Mouse (Mus musculus) A20 (cell line): ENCODE data around the gene Endou.
A peak's percentile ranks its signal among the peaks of the same experiment; 100 is the strongest.

Experiments
- DNase-seq: peaks from one replicate; pipeline ENCODE4 v3.0.0-alpha.2; 2011; ENCODE audit warnings: low read depth, low spot score

The Endou gene

DNA sequence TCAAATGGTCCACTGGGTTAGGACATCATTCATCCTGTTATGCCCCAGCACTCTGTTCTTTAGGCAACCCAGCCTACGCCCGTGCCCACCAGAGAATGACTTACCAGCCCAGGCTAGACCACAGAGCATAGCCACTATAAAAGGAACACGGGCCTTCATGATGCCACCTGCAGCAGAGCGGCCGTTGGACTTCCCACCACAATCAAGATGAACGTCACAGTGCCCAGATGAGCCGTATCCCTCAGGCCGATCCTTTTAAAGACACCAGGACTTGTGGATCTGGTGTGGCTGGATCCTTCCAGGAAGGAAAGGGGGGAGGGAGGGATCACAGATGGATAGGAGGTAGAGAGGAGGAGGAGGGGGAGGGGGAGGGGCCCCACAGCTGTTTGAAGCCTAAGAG lies at the start of gene Endou:
Endou (minus strand) TSS at position 229 of the 400 bp plus-strand sequence.
- DNase-seq: peak; percentile 44

DNA sequence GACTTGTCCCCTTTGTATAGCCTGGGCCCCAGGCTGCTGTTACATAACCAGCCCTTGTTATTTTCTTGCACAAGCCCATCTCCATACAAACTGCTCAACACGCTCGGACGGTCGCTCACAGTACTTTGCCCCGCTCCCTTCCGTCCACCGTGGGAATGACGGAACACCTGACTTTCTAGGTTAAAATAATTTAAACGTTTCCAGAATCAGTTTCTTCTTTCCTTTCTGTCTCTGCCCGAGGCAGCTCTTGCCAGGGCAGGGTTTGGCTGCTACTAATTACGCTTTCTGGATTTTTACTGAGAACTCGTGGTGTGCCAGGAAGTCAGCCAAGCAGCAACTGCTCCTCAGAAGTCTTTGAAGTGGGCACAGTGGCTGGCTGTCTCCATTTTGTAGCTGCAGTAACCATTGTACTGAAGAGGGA lies 49.5 kb upstream of the Endou start:
- no peak for DNase-seq

DNA sequence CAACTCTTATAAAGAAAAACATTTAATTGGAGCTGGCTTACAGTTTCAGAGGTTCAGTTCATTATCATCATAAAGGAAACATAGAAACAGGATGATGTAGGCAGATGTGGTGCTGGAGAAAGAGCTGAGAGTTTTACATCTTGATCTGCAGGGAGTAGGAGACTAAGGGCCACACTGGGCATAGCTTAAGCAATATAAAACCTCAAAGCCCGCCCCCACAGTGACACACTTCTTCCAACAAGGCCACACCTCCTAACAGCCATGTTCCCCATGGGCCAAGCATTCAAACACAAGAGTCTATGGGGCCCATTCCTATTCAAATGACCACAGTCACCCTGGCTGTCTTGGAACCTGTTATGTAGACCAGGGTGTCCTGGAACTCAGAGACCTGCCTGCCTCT lies 48.4 kb upstream of the Endou start:
- no peak for DNase-seq

DNA sequence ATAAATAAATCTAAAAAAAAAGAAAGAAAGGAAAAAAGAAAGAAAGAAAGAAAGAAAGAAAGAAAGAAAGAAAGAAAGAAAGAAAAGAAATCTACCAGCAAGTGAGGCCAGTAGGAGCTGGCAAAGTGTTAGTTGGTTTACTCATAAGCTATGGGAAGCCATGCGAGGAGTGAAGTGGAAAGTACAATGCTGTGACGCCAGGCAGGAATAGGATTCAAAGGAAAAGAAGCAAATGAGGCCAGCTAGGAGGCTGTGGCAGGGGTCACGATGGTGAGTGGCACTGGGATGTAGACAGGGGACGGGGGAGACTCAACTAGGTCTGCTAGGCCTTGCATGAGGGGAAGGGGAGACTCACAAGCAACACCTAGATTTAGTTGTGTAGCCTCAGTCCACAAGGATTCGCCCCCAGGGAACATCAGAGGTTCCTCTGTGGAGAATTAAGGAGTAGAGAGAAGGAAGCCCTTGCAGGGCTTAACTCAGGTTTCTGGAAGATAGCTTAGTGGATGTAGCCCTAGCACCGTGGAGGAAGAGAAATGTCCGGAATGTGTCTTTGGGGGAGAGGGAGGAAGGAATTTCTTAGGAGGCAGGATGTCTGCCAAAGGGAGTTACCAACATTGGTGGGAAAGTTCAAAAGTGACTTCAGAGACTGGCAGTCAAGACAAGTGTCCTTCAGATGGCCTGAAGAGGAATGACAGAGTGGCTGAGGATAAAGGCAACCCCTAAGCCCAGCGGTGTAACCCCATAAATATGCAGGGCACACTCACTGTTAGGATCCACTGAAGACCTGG lies 47.4 kb upstream of the Endou start, which contains the start of gene Slc48a1:
Slc48a1 (plus strand) TSS at position 210 of the 788 bp plus-strand sequence.
- DNase-seq: no peak

DNA sequence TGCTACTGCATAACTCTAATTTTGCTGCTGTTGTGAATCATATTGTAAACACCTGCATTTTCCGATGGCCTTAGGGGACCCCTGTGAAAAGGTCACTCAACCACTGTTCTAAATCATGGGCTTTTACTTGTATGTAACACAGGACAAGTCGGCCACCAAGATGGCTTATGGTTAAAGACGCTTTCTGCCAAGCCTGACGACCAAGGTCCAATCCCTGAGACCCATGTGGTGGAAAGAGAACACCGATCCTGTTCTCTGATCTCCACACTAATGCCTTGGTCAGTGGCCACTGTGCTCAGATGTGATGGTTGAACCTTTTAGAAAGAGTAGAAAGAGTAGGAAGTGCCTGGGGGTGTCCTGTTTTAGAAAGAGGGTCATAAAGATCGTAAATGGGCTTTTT lies 45.8 kb upstream of the Endou start:
- DNase-seq: no peak

DNA sequence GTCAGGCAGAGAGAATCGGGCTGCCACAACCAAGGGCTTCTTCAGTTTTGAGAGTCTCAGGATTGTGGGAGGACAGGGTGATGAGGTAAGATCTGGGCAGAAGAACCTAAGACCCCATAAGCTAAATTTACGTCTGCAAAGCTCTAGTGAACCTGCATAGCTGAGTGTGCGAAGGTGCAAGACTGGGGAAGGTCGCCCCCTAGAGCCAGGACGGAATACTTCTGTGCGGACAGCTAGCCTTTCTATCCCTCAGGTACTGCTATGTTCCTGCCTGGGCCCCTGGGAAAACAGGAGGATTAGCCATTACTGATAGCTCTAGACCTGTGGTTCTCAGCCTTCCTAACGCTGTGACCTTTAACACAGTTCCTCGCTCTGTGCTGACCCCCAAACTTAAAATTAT lies 45.4 kb upstream of the Endou start:
- peak; percentile 80 for DNase-seq

DNA sequence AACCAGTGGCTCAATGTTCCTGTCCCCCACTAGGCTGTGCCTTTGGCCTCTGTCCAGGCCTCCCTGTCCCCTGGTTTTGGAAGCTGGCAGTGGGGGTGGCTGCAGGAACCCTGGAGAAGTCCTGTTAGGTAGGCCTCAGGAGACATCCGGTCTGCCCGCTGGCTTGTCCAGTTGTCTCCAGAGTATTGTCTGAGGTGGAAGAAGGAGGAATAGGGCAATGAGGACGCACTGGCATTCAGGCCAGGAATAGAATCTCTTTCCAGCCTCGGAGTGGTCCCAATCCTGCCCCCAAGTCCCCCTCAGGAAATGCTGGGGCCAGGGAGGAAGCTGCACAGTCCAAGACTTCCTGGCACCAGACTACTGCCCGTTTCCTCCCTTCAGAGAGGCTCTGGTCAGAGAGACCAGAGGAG lies 42.8 kb upstream of the Endou start:
- DNase-seq: no peak

DNA sequence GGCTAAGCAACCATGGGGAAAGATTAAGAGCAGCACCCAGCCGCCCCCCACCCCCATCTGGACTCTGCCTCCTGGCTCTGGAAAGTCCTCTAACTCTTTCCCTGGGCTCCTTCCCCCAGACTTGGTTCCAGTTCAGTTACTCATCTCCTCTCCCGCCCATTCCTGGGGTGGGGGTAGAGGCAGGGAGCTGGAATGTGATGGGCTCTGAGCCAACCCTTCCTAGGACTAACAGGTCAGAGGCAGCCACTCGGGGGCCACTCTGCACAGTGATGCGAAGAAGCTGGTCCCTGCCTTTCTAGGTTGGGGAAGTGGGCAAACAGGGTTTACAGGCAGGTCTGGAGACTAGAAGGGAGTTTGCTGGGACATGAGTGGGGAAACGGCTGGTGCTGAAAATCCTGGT lies 42.0 kb upstream of the Endou start:
- DNase-seq: no peak

DNA sequence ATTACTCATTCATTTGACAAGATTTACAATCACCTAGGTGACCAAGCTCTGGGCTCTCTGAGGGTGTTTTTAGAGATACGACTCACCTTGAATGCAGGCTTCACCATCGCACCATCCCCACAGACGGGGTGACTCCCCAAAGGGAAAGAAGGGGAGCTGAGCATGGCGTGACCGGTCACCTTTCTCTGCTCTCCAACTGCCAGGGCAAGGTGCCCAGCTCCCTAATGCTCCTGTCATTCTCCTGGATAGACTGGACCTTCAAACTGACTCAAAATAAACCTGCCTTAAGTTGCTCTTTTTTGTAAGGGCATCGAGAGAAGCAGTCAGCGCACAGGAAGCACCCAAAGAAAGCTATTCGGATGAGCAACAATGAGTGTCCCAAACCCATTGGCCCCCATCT lies 39.1 kb upstream of the Endou start:
- DNase-seq: no peak

DNA sequence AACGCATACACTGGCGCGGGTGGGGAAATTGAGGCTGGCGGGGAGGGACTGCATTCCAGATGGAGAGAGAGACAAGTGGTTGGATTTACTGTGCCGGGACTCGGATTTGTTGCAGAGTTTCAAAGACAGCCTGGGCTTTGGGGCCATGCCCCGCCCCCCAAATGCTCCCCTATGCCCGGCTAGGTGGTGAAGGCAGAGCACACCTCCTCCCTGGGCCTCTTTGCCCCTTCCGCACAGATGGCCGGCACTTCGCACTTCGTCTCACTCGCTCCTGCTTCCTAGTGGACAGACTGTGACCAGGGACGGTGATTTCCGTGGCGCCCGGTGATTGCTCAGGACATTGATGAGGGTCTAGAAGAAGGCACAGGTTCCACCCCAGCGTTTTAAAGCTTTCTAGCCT lies 37.1 kb upstream of the Endou start:
- DNase-seq: peak; percentile 73

DNA sequence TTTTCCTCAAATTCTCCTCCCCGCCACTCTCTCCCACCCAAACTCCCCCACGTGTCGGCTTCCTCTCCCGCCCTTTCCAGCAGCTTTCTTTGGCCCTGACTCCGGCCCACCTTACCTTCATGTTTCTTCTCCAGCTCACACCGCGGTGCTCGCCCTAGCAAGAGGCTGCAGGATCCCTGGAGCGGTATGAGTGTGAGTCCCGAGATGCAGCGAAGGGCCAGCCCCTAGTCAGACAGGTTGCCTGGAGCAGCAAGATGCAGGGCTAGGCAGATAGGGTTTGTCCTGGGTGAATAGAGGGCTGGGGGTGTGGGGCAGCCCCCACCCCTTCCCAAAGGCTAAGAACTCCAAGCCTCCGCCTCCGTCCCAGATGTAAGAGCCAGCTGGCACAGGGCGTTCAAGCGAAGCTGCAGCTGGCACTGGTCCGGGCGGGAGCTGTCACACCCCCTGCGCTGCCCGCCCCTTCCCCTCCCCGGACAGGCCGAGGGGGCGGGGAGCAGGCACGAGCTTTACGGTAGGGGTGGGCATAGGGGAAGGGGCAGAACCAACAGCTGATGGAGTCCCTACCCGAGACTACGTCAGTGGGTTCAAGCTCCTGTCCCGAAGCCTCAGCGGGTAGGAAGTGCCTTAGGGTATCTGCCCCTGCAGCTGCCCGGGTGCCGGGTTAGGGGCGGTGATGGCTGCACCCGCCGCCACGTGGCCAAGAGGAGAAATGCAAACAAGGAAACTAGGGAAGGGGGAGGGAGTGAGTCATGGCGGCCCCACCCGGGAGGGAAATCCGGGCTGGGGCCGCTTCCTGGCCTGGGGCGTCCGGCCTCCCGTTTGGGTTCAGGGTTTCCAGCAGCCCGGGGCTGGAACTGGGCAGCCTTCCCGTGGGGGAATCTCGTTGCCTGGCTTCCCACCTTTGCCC lies 36.4 kb upstream of the Endou start, which contains the start of gene Rapgef3:
Rapgef3 (minus strand) TSS at position 693 of the 907 bp plus-strand sequence.
- peak; percentile 91 for DNase-seq

DNA sequence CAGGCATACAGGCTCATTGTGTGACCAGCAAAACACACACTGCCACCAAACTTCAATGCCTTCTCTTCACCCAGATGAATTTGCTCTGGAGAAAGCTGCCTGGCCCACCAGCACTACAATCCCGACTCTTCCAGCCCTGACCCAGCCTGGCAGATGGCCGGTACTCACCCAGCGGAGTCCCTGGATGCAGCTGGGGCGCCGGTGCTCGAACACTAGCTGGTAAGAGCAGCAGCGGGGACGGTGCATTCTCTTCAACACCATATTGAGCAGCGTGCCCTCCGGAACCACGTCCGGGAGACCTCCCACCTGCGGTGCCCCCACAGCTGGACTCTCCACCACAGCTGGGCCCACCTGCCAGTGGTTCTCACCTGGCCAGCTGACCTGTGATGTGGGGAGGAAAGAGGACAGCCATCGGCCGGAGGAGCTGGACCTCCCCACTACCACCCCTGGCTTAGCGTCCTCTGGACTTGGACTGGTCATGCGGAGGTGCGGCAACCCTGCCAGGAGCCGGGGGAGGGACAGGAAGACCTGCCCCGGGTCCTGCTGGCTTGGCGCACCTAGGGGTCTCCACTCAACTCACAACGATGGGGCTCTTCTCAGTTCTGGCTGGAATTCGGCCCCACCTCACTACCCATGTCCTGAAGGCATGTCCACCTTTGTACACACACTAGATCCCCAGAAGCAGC lies 35.6 kb upstream of the Endou start:
- peak; percentile 45 for DNase-seq

DNA sequence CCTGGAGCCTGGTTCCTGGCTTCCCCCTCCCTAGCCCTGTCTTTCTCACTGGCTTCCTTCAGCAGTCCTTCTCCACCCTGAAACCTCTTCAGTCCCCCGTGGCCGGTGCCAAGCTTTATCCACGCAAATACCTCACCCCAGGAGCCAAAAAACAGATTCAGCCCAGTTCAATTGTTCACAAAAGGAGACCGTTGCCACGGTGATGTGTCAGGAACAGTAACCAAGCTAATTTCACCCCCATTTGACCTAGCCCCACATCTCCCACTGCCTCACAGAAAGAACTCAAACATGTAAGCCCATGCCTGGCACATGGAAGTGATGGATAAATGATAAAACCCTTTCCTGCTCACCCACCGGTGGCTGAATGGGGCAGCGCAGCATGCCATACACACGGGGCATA lies 35.1 kb upstream of the Endou start:
- peak; percentile 44 for DNase-seq

DNA sequence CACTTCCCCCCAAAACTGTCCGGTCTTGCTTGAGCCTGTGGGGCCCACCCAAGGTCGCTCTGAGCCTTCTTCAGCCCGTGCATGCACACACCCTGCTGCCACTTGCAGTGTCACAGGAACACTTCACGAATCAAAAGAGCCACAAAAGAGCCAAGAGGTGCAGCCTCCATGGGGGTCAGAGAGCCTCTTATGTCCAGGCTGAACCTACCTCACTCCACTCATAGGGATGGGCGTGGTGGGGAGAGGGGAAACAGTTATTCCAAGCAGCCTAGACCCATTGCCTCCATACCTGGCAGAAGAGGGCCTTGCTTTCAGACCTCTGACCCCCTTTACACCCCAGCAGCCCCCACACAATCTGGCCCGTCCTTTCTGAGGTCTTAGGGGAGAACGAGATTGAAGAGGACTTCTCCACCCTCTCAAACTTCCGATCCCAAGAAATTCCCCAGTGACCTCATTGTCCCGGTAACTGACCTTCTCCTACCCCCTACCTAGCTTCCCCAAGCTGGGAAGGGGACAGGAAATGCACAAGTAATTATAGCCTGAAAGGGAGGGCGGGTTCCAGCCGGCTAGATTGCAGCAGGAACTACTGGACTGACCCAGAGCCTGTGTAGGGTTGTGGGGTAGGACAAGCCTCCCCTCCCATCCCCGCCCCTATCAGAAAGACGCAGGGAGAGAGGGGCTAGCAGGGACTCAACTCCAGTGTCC lies 34.1 kb upstream of the Endou start:
- no peak for DNase-seq

DNA sequence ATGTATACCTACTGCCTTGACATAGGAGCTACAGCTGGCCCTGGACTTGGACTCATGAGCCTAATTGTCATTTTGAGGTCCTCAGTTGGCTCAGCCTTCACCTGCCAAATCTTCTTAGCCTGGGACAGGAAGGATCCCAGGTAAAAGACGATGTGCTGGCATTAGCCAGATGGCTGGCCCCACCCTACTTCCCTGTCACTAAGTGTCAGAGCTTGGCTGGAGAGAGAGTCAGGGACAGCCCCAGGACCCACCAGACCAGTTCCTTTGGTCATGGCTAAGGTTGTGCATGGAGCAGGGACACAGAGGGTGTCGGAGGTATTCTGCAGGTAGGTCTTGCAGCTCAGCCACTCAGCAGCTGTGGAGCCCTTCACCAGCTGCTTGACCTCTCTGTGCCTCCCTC lies 33.4 kb upstream of the Endou start:
- peak; percentile 47 for DNase-seq

DNA sequence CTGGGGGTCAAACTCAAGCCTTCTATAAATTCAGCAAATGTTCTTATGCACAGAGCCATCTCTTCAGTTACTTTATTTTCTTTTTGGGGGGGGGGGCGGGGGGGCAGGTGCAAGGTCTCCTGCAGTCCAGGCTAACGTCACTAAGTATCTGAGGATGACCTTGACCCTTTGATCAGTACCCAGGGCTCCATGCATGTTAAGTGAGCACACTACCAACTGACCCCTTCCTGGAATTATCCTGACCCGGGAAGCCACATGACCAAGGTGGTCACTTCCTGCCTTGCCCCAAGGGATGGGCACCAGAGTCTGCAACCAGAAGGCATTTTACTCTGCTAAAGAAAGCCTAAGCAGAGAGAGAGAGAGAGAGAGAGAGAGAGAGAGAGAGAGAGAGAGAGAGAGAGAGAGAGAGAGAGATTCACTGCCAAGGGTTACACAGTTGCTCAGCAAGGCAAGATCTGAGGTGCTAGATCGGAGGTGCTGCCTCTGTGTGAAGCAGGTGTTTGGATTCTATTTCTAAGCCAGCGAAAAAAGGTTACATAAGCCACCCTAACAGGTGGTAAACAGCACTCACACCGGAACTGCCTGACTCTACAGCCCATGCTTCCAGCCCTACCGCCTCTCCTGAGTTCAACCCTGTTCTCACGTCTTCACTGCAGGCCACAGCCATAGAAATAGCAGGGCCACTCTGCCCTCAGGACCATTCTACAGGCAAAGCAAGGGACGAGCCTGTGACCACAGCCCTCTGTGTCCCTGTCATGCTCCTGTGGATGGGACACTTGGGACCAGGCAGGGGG lies 32.3 kb upstream of the Endou start:
- peak; percentile 70 for DNase-seq

DNA sequence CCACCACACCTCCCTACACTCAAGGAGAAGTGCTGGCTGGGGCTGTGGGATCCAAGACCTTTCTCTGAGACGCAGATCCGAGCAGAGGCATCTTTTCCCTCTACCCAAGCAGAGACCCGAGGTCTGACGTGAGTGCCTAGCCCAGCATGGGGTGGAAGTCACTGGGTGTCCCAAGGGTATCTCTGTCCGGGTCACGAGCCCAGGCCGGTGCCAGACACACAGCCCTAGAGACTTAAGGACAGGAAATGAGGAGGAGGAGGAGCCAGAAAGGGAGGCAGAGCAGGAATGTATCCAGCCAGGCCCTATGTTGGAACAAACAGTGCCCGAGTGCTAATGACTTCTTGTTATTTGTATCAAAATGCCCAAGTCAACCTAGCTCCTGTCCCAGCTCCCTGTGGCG lies 31.6 kb upstream of the Endou start:
- no peak for DNase-seq

DNA sequence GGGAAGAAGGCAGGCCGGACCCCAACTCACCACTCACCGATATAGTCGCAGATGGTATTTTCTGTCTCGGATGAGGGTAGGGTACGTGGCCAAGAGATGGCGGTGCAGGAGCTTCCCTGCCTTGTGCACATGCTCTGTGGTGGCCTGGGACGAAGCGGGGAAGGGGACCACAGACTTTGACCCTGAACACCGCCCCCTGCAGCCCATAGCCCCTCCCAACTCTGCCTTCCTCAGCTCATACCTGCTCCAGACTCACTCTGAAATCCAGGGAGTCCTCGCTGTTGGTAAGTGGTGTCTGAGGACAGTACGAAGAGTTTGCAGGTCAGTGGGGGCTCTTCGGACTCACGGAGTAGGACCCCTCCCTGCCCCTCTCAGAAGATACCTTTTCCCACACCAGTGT lies 30.3 kb upstream of the Endou start:
- no peak for DNase-seq

DNA sequence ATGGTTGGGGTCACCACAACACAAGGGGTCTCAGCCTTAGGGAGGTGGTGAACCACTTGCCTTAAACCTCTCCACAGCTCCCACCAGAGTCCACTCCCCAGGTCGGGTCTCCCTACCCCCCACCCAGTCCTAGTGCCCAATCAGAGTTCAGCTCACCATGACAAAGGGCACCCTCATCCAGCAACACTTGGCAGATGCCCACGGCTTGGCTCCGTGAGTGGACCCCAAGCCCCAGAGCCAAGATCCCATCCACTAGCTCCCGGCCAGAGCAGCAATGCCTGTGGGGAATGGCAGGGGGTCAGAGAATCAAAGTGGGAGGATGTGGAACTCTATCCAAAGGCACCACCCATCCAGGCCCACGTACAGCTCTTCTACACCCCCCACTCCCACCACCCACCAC lies 29.8 kb upstream of the Endou start:
- no peak for DNase-seq

DNA sequence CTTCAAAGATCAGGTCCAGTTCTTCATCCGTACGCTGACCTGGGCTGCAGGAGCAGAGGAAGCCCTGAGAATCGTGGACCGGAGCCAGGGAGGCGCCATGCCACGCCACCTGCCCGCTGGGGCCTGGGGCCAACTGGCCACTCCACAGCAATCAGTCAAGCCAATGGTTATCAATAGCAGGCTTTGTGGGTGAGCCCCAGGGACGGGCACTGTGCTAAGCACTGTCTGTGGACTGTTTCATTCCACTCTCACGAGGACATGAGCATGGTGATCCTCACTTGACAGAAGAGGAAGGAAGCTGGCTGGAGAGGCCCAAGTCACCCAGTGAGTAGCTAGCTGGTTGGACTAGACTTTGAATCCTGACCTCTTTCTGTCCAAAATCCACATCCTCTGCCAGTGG lies 28.9 kb upstream of the Endou start:
- no peak for DNase-seq

DNA sequence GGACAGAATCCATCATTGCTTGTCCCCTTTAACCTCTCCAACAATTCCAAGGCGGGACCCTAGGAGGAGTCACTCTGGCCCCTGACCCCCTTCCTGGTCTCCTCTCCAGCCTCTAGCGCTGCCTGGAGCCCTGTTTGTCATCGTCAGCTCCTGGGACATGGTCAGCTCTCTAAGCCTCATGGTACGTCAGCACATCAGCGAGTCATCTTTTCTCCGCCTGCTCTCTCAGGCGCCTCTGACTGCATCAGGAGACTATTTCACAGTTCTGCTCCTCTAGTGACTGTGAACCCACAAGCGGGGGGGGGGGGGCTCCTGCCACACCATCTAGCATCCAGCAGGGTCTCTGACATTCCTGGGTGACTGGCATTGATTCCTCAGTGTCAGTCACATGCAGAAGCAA lies 24.2 kb upstream of the Endou start:
- DNase-seq: no peak
